In genomic region chr13:44635221-44636007, GRCm38 (mm10) we compare ENCODE assay signal across 8 mouse cellular contexts.
A peak's percentile ranks its signal among the peaks of the same experiment; 100 is the strongest.
DNase-seq lines count a peak whose midpoint lies in the region; ATAC-seq and TF ChIP-seq lines count a peak whose summit lies in the region.

No protein-coding gene starts in this region.

- H3K27me3 ChIP-seq in kidney, embryonic 15.5 days, result no peaks in the 10 kb centered on the region
- H3K27me3 ChIP-seq in hindbrain, embryonic 16.5 days (replicated peaks; ENCODE audit: control insufficient read depth, insufficient read depth, low read length), result no peaks in the 10 kb centered on the region
- no peaks in the 10 kb centered on the region for H3K27me3 ChIP-seq in lung, postnatal 0 days (replicated peaks; ENCODE audit: insufficient read depth, low read length)
- H3K27me3 ChIP-seq in stomach, embryonic 16.5 days (ENCODE audit: control insufficient read depth, insufficient read depth, low read length), result no peaks in the 10 kb centered on the region

- no peak for TF ChIP-seq CTCF in lung, postnatal 0 days (IDR thresholded peaks at IDR 0.05)

- no peak for TF ChIP-seq EP300 in lung, postnatal 0 days (IDR thresholded peaks at IDR 0.05)

- no peak overlapping the region for H3K9ac ChIP-seq in kidney, embryonic 15.5 days
- no peak overlapping the region for H3K9ac ChIP-seq in hindbrain, embryonic 16.5 days (ENCODE audit: low read depth, low read length)
- no peak overlapping the region for H3K9ac ChIP-seq in lung, postnatal 0 days (replicated peaks; ENCODE audit: low read depth)
- H3K9ac ChIP-seq in stomach, embryonic 16.5 days (ENCODE audit: low read length), result peak overlapping the region; percentile 40; the same call in 1 of the 2 replicates

- H3K4me2 ChIP-seq in kidney, embryonic 15.5 days, result peak overlapping the region; percentile 54
- peak overlapping the region; percentile 45 for H3K4me2 ChIP-seq in hindbrain, embryonic 16.5 days (ENCODE audit: low read length)
- peak overlapping the region; percentile 42 for H3K4me2 ChIP-seq in lung, postnatal 0 days (replicated peaks; ENCODE audit: low read depth, low read length)
- H3K4me2 ChIP-seq in stomach, embryonic 16.5 days (ENCODE audit: low read depth, low read length), result peak overlapping the region; percentile 36

- no peaks in the 10 kb centered on the region for H3K36me3 ChIP-seq in kidney, embryonic 15.5 days
- H3K36me3 ChIP-seq in hindbrain, embryonic 16.5 days (ENCODE audit: control insufficient read depth, insufficient read depth, low read length), result no peaks in the 10 kb centered on the region
- no peaks in the 10 kb centered on the region for H3K36me3 ChIP-seq in lung, postnatal 0 days (ENCODE audit: insufficient read depth, low read length)
- H3K36me3 ChIP-seq in stomach, embryonic 16.5 days (ENCODE audit: control insufficient read depth, insufficient read depth, low read length), result no peaks in the 10 kb centered on the region

- peaks cover 27% of the 10 kb centered on the region for H3K4me1 ChIP-seq in kidney, embryonic 15.5 days
- H3K4me1 ChIP-seq in hindbrain, embryonic 16.5 days (ENCODE audit: control insufficient read depth, insufficient read depth, low read depth, low read length), result peaks cover 8% of the 10 kb centered on the region
- H3K4me1 ChIP-seq in lung, postnatal 0 days (ENCODE audit: insufficient read depth, low read depth, low read length), result peaks cover 3% of the 10 kb centered on the region; the same call in 1 of the 2 replicates
- peaks cover 9% of the 10 kb centered on the region; the same call in 1 of the 2 replicates for H3K4me1 ChIP-seq in stomach, embryonic 16.5 days (ENCODE audit: control insufficient read depth, insufficient read depth, low read length)

- H3K4me3 ChIP-seq in kidney, embryonic 15.5 days (replicated peaks), result 0 out of 2 replicates have a peak overlapping the region, but pooled peaks have one; percentile 7
- H3K4me3 ChIP-seq in hindbrain, embryonic 16.5 days (ENCODE audit: low read length), result no peak overlapping the region
- H3K4me3 ChIP-seq in lung, postnatal 0 days (ENCODE audit: low read depth, low read length), result no peak overlapping the region
- H3K4me3 ChIP-seq in stomach, embryonic 16.5 days (replicated peaks; ENCODE audit: low read length), result no peak overlapping the region

- no peaks in the 10 kb centered on the region for H3K9me3 ChIP-seq in kidney, embryonic 15.5 days (replicated peaks)
- no peaks in the 10 kb centered on the region for H3K9me3 ChIP-seq in hindbrain, embryonic 16.5 days (ENCODE audit: control insufficient read depth, low read length)
- no peaks in the 10 kb centered on the region for H3K9me3 ChIP-seq in lung, postnatal 0 days (ENCODE audit: low read length)
- no peaks in the 10 kb centered on the region for H3K9me3 ChIP-seq in stomach, embryonic 16.5 days (replicated peaks; ENCODE audit: control insufficient read depth, low read length)

- 5% methylated on average over 9 of the region's 12 CpGs for WGBS in kidney, embryonic 15.5 days
- WGBS in hindbrain, embryonic 16.5 days, result 10% methylated on average over 11 of the region's 12 CpGs
- WGBS in lung, postnatal 0 days, result 10% methylated on average over 9 of the region's 12 CpGs
- WGBS in stomach, embryonic 16.5 days, result 12% methylated on average over 11 of the region's 12 CpGs

- peak overlapping the region; percentile 60 for H3K27ac ChIP-seq in kidney, embryonic 15.5 days
- H3K27ac ChIP-seq in hindbrain, embryonic 16.5 days (ENCODE audit: low read depth, low read length), result no peak overlapping the region
- 0 out of 2 replicates have a peak overlapping the region, but pooled peaks have one; percentile 20 for H3K27ac ChIP-seq in lung, postnatal 0 days (ENCODE audit: low read length)
- H3K27ac ChIP-seq in stomach, embryonic 16.5 days (ENCODE audit: low read length), result no peak overlapping the region

- intact Hi-C loops in left cerebral cortex, postnatal 36 days (cut with DNase I), result no loop called here

- DNase-seq in kidney, adult 8-10 months, result no peak
- DNase-seq in lung, postnatal 0 days (ENCODE audit: low spot score), result peak; percentile 74
- no peak for DNase-seq in left cerebral cortex, postnatal 36 days (ENCODE audit: low spot score in 2 of 2)
- no peak for DNase-seq in adrenal gland, postnatal 14 days
- no peak for DNase-seq in adrenal gland, adult 2 months

- peak; percentile 60; the same call in 1 of the 2 replicates for ATAC-seq in kidney, embryonic 15.5 days (replicated peaks; ENCODE audit: low FRiP score)
- ATAC-seq in hindbrain, embryonic 16.5 days, result peak; percentile 17; the same call in 1 of the 2 replicates
- peak; percentile 88 for ATAC-seq in lung, postnatal 0 days
- peak; percentile 50 for ATAC-seq in stomach, embryonic 16.5 days (ENCODE audit: insufficient read depth, low FRiP score)

Comparison
In these comparisons a context has a peak if more than half of its experiments do, and no peak if none do; other contexts are left out.
1. ATAC-seq: peak in every context shown above with its lines; median percentile 88 in lung, postnatal 0 days; 60 in kidney, embryonic 15.5 days; 50 in stomach, embryonic 16.5 days; 17 in hindbrain, embryonic 16.5 days.
2. H3K27ac ChIP-seq: peak in kidney, embryonic 15.5 days (single experiment) and lung, postnatal 0 days (single experiment); none in hindbrain, embryonic 16.5 days (single experiment) and stomach, embryonic 16.5 days (single experiment).
3. Peak in every context shown above with its lines, with median percentiles within 50 percentile points of each other: H3K4me2 ChIP-seq.